10 mouse cellular contexts compared by ENCODE assay signal in the genomic region with DNA sequence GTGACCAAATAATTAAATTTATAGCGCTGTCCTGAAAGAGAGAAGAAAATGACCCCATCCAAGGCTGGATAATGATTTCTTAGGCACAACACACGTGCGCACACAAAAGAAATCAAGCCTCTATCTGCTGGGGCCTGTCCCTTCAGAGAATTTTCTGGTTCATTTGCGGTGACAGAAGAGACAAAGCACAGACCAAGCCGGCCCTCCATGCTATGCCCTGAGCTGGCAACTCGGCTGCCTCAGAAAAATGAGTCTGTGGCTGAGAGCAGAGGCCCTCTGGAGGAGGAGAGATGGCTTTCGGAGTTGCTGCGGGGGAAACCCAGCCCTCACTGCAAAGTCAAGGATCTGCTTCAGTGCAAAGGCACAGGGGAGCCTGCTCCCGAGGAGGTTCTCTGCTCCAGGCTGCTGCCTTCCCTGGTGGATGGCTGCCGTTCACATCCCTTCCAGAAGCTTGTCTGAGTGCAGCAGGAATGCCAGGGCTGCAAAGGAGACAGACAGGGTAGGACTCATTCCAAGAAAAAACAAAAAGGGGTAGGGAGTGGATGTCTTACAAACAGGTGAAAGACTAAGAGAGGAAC.
DNase-seq lines count a peak whose midpoint lies in the region; ATAC-seq lines count a peak whose summit lies in the region.
"Had no signal": no experiment of that assay in that cellular context is flagged by ENCODE, and none has a peak within 500 bp of the region (broad histone marks: within the 10 kb centered on the region; RNA-seq: fewer than 3 reads in every experiment).

No protein-coding gene starts in this region.

- no peak for DNase-seq in intestine, embryonic 14.5 days (ENCODE audit: low spot score)
- DNase-seq in hindbrain, embryonic 14.5 days (ENCODE audit: low spot score), result peak; percentile 67
- no peak for DNase-seq in left cerebral cortex, postnatal 14 days (ENCODE audit: low spot score in 2 of 2)
- no peak for DNase-seq in adrenal gland, adult (ENCODE audit: inconsistent age in 2 of 2, low spot score in 1 of 2)
- DNase-seq in cerebellum, adult 18-20 months, result no peak

- intact Hi-C loops in left cerebral cortex, postnatal 14 days (cut with DNase I), result no loop called here

- H3K4me3 ChIP-seq in intestine, embryonic 14.5 days (ENCODE audit: low read depth, low read length), result no peak overlapping the region
- no peak overlapping the region for H3K4me3 ChIP-seq in intestine, embryonic 15.5 days (replicated peaks)
- H3K4me3 ChIP-seq in embryonic facial prominence, embryonic 12.5 days, result no peak overlapping the region
- no peak overlapping the region for H3K4me3 ChIP-seq in hindbrain, embryonic 14.5 days (replicated peaks; ENCODE audit: low read length)
- H3K4me3 ChIP-seq in neural tube, embryonic 15.5 days (replicated peaks), result no peak overlapping the region
- H3K4me3 ChIP-seq: myocyte had no signal

- H3K9ac ChIP-seq in intestine, embryonic 14.5 days (ENCODE audit: low read length), result no peak overlapping the region
- no peak overlapping the region for H3K9ac ChIP-seq in intestine, embryonic 15.5 days
- H3K9ac ChIP-seq in embryonic facial prominence, embryonic 12.5 days, result no peak overlapping the region
- H3K9ac ChIP-seq in hindbrain, embryonic 14.5 days, result peak overlapping the region; percentile 29; the same call in 1 of the 2 replicates
- H3K9ac ChIP-seq in neural tube, embryonic 15.5 days (replicated peaks), result peak overlapping the region; percentile 14; the same call in 1 of the 2 replicates

- no peaks in the 10 kb centered on the region for H3K36me3 ChIP-seq in intestine, embryonic 14.5 days (ENCODE audit: control insufficient read depth, insufficient read depth, low read length)
- H3K36me3 ChIP-seq in intestine, embryonic 15.5 days, result no peaks in the 10 kb centered on the region
- H3K36me3 ChIP-seq in embryonic facial prominence, embryonic 12.5 days, result no peaks in the 10 kb centered on the region
- H3K36me3 ChIP-seq in hindbrain, embryonic 14.5 days (replicated peaks; ENCODE audit: control insufficient read depth, insufficient read depth), result no peaks in the 10 kb centered on the region
- H3K36me3 ChIP-seq in neural tube, embryonic 15.5 days, result no peaks in the 10 kb centered on the region
- H3K36me3 ChIP-seq: G1E had no signal

- 28% methylated on average over 10 of the region's 10 CpGs for WGBS in intestine, embryonic 14.5 days
- WGBS in intestine, embryonic 15.5 days, result 35% methylated on average over 10 of the region's 10 CpGs
- WGBS in embryonic facial prominence, embryonic 12.5 days, result 16% methylated on average over 10 of the region's 10 CpGs
- WGBS in hindbrain, embryonic 14.5 days, result 9% methylated on average over 10 of the region's 10 CpGs
- 6% methylated on average over 10 of the region's 10 CpGs for WGBS in neural tube, embryonic 15.5 days

- H3K9me3 ChIP-seq in intestine, embryonic 14.5 days (ENCODE audit: control insufficient read depth, low read length), result peaks cover 3% of the 10 kb centered on the region; the same call in 1 of the 2 replicates
- H3K9me3 ChIP-seq in intestine, embryonic 15.5 days, result no peaks in the 10 kb centered on the region
- H3K9me3 ChIP-seq in embryonic facial prominence, embryonic 12.5 days, result 0 out of 2 replicates have a peak, but pooled peaks cover 7% of the 10 kb centered on the region
- H3K9me3 ChIP-seq in hindbrain, embryonic 14.5 days (ENCODE audit: control insufficient read depth, low read length), result no peaks in the 10 kb centered on the region
- H3K9me3 ChIP-seq in neural tube, embryonic 15.5 days (replicated peaks), result no peaks in the 10 kb centered on the region
- H3K9me3 ChIP-seq: G1E had no signal

- ATAC-seq in intestine, embryonic 14.5 days (replicated peaks; ENCODE audit: low FRiP score, low TSS enrichment, low read depth), result no peak
- no peak for ATAC-seq in intestine, embryonic 15.5 days
- peak; percentile 70; the same call in 1 of the 2 replicates for ATAC-seq in embryonic facial prominence, embryonic 12.5 days (ENCODE audit: insufficient number of reproducible peaks, insufficient read depth, low FRiP score, low TSS enrichment)
- ATAC-seq in hindbrain, embryonic 14.5 days (ENCODE audit: low FRiP score), result peak; percentile 90
- peak; percentile 85 for ATAC-seq in neural tube, embryonic 15.5 days (ENCODE audit: low FRiP score)

- H3K4me2 ChIP-seq in intestine, embryonic 14.5 days (ENCODE audit: low read length), result no peak overlapping the region
- no peak overlapping the region for H3K4me2 ChIP-seq in intestine, embryonic 15.5 days (replicated peaks)
- H3K4me2 ChIP-seq in embryonic facial prominence, embryonic 12.5 days (replicated peaks), result 0 out of 2 replicates have a peak overlapping the region, but pooled peaks have one; percentile 3
- H3K4me2 ChIP-seq in hindbrain, embryonic 14.5 days (replicated peaks), result 0 out of 2 replicates have a peak overlapping the region, but pooled peaks have one; percentile 9
- peak overlapping the region; percentile 23 for H3K4me2 ChIP-seq in neural tube, embryonic 15.5 days

- H3K27ac ChIP-seq in intestine, embryonic 14.5 days (ENCODE audit: low read depth), result 0 out of 2 replicates have a peak overlapping the region, but pooled peaks have one; percentile 16
- H3K27ac ChIP-seq in intestine, embryonic 15.5 days, result no peak overlapping the region
- peak overlapping the region; percentile 54; the same call in 1 of the 2 replicates for H3K27ac ChIP-seq in embryonic facial prominence, embryonic 12.5 days
- H3K27ac ChIP-seq in hindbrain, embryonic 14.5 days, result peak overlapping the region; percentile 86
- H3K27ac ChIP-seq in neural tube, embryonic 15.5 days (replicated peaks), result peak overlapping the region; percentile 63

- H3K4me1 ChIP-seq in intestine, embryonic 14.5 days (replicated peaks; ENCODE audit: control insufficient read depth, insufficient read depth, low read length), result peaks cover 5% of the 10 kb centered on the region; the same call in 1 of the 2 replicates
- H3K4me1 ChIP-seq in intestine, embryonic 15.5 days (replicated peaks), result no peaks in the 10 kb centered on the region
- H3K4me1 ChIP-seq in embryonic facial prominence, embryonic 12.5 days, result 0 out of 2 replicates have a peak, but pooled peaks cover 5% of the 10 kb centered on the region
- H3K4me1 ChIP-seq in hindbrain, embryonic 14.5 days (replicated peaks; ENCODE audit: control insufficient read depth, insufficient read depth, low read length), result peaks cover 15% of the 10 kb centered on the region
- peaks cover 10% of the 10 kb centered on the region for H3K4me1 ChIP-seq in neural tube, embryonic 15.5 days

- no peaks in the 10 kb centered on the region for H3K27me3 ChIP-seq in intestine, embryonic 14.5 days (replicated peaks; ENCODE audit: control insufficient read depth, insufficient read depth, low read length)
- H3K27me3 ChIP-seq in intestine, embryonic 15.5 days (replicated peaks), result no peaks in the 10 kb centered on the region
- H3K27me3 ChIP-seq in embryonic facial prominence, embryonic 12.5 days, result no peaks in the 10 kb centered on the region
- H3K27me3 ChIP-seq in hindbrain, embryonic 14.5 days (ENCODE audit: control insufficient read depth, insufficient read depth, low read length), result no peaks in the 10 kb centered on the region
- H3K27me3 ChIP-seq in neural tube, embryonic 15.5 days (replicated peaks), result no peaks in the 10 kb centered on the region

Comparison
In these comparisons a context has a peak if more than half of its experiments do, and no peak if none do; other contexts are left out.
1. ATAC-seq: peak in embryonic facial prominence, embryonic 12.5 days (single experiment), hindbrain, embryonic 14.5 days (single experiment) and neural tube, embryonic 15.5 days (single experiment); none in intestine, embryonic 14.5 days (single experiment) and intestine, embryonic 15.5 days (single experiment).
2. H3K4me2 ChIP-seq: peak in embryonic facial prominence, embryonic 12.5 days (single experiment), hindbrain, embryonic 14.5 days (single experiment) and neural tube, embryonic 15.5 days (single experiment); none in intestine, embryonic 14.5 days (single experiment) and intestine, embryonic 15.5 days (single experiment).
3. H3K9ac ChIP-seq: peak in hindbrain, embryonic 14.5 days (single experiment) and neural tube, embryonic 15.5 days (single experiment); none in intestine, embryonic 14.5 days (single experiment), intestine, embryonic 15.5 days (single experiment) and embryonic facial prominence, embryonic 12.5 days (single experiment).